Mouse (Mus musculus): ENCODE data around the gene Tuba8. TPM values are rescaled to one million over a fixed set of nuclear protein-coding genes. Genes with fewer than 3 reads are reported as not detected.

Gene Tuba8
- polyA plus RNA-seq, 1 experiment from 2014 or later = 1.0 TPM

- no peak for ATAC-seq (replicated peaks; ENCODE audit: insufficient number of reproducible peaks, low FRiP score, low TSS enrichment)
- Histone ChIP-seq H3K9ac (ENCODE audit: low read depth, low read length) (no peak overlapping the region), H3K27me3 (ENCODE audit: control insufficient read depth, insufficient read depth, low read length) (no peaks in the 10 kb centered on the region), H3K4me1 (ENCODE audit: control insufficient read depth, insufficient read depth, low read length) (no peaks in the 10 kb centered on the region), H3K36me3 (ENCODE audit: control insufficient read depth, insufficient read depth, low read length) (no peaks in the 10 kb centered on the region), H3K9me3 (replicated peaks; ENCODE audit: control insufficient read depth, low read length) (no peaks in the 10 kb centered on the region), H3K27ac (ENCODE audit: low read depth, low read length) (no peak overlapping the region), H3K4me2 (no peak overlapping the region), H3K4me3 (ENCODE audit: low read depth, low read length) (no peak overlapping the region)
- WGBS (ENCODE audit: insufficient replicate concordance) = 89% methylated on average over 7 of the region's 7 CpGs
Measured at GRCm38 (mm10) chr6:121218002-121218401, 7.5 kb downstream of the Tuba8 start.

GRCm38 (mm10) chr6:121219406-121219805, 8.9 kb downstream of the Tuba8 start:
- Histone ChIP-seq H3K27ac (ENCODE audit: low read depth, low read length) (no peak overlapping the region), H3K9me3 (replicated peaks; ENCODE audit: control insufficient read depth, low read length) (no peaks in the 10 kb centered on the region), H3K36me3 (ENCODE audit: control insufficient read depth, insufficient read depth, low read length) (no peaks in the 10 kb centered on the region), H3K9ac (ENCODE audit: low read depth, low read length) (no peak overlapping the region), H3K4me2 (no peak overlapping the region), H3K4me3 (ENCODE audit: low read depth, low read length) (no peak overlapping the region), H3K4me1 (ENCODE audit: control insufficient read depth, insufficient read depth, low read length) (no peaks in the 10 kb centered on the region), H3K27me3 (ENCODE audit: control insufficient read depth, insufficient read depth, low read length) (no peaks in the 10 kb centered on the region)
- no peak for ATAC-seq (replicated peaks; ENCODE audit: insufficient number of reproducible peaks, low FRiP score, low TSS enrichment)
- WGBS (ENCODE audit: insufficient replicate concordance) = 75% methylated on average over 4 of the region's 4 CpGs

- ATAC-seq (replicated peaks; ENCODE audit: insufficient number of reproducible peaks, low FRiP score, low TSS enrichment) = no peak
Measured at GRCm38 (mm10) chr6:121220181-121220580, 9.7 kb downstream of the Tuba8 start.

GRCm38 (mm10) chr6:121221876-121222597, 11.5 kb downstream of the Tuba8 start:
- 75% methylated on average over 8 of the region's 8 CpGs for WGBS (ENCODE audit: insufficient replicate concordance)
- Histone ChIP-seq H3K9ac (ENCODE audit: low read depth, low read length) (no peak overlapping the region), H3K36me3 (ENCODE audit: control insufficient read depth, insufficient read depth, low read length) (no peaks in the 10 kb centered on the region), H3K4me2 (no peak overlapping the region), H3K4me1 (ENCODE audit: control insufficient read depth, insufficient read depth, low read length) (no peaks in the 10 kb centered on the region), H3K9me3 (replicated peaks; ENCODE audit: control insufficient read depth, low read length) (no peaks in the 10 kb centered on the region), H3K4me3 (ENCODE audit: low read depth, low read length) (no peak overlapping the region), H3K27me3 (ENCODE audit: control insufficient read depth, insufficient read depth, low read length) (no peaks in the 10 kb centered on the region), H3K27ac (ENCODE audit: low read depth, low read length) (no peak overlapping the region)
- ATAC-seq (replicated peaks; ENCODE audit: insufficient number of reproducible peaks, low FRiP score, low TSS enrichment) = no peak

More at GRCm38 (mm10) chr6:121220181-121220580, 9.7 kb downstream of the Tuba8 start:
- H3K9ac ChIP-seq (ENCODE audit: low read depth, low read length) = no peak overlapping the region
- no peaks in the 10 kb centered on the region for H3K9me3 ChIP-seq (replicated peaks; ENCODE audit: control insufficient read depth, low read length)
- no peak overlapping the region for H3K4me2 ChIP-seq
- H3K27me3 ChIP-seq (ENCODE audit: control insufficient read depth, insufficient read depth, low read length) = no peaks in the 10 kb centered on the region
- no peak overlapping the region for H3K27ac ChIP-seq (ENCODE audit: low read depth, low read length)
- H3K4me1 ChIP-seq (ENCODE audit: control insufficient read depth, insufficient read depth, low read length) = no peaks in the 10 kb centered on the region
- H3K4me3 ChIP-seq (ENCODE audit: low read depth, low read length) = no peak overlapping the region
- WGBS (ENCODE audit: insufficient replicate concordance) = 83% methylated on average over 10 of the region's 10 CpGs
- H3K36me3 ChIP-seq (ENCODE audit: control insufficient read depth, insufficient read depth, low read length) = no peaks in the 10 kb centered on the region

GRCm38 (mm10) chr6:121223001-121223400, 12.5 kb downstream of the Tuba8 start:
- Histone ChIP-seq H3K27me3 (ENCODE audit: control insufficient read depth, insufficient read depth, low read length) (no peaks in the 10 kb centered on the region), H3K9ac (ENCODE audit: low read depth, low read length) (no peak overlapping the region), H3K36me3 (ENCODE audit: control insufficient read depth, insufficient read depth, low read length) (no peaks in the 10 kb centered on the region), H3K9me3 (replicated peaks; ENCODE audit: control insufficient read depth, low read length) (no peaks in the 10 kb centered on the region), H3K27ac (ENCODE audit: low read depth, low read length) (no peak overlapping the region), H3K4me3 (ENCODE audit: low read depth, low read length) (no peak overlapping the region), H3K4me2 (no peak overlapping the region), H3K4me1 (ENCODE audit: control insufficient read depth, insufficient read depth, low read length) (no peaks in the 10 kb centered on the region)
- 91% methylated on average over 14 of the region's 14 CpGs for WGBS (ENCODE audit: insufficient replicate concordance)
- ATAC-seq (replicated peaks; ENCODE audit: insufficient number of reproducible peaks, low FRiP score, low TSS enrichment) = no peak

- Histone ChIP-seq H3K27me3 (ENCODE audit: control insufficient read depth, insufficient read depth, low read length) (no peaks in the 10 kb centered on the region), H3K4me1 (ENCODE audit: control insufficient read depth, insufficient read depth, low read length) (no peaks in the 10 kb centered on the region), H3K36me3 (ENCODE audit: control insufficient read depth, insufficient read depth, low read length) (no peaks in the 10 kb centered on the region), H3K27ac (ENCODE audit: low read depth, low read length) (no peak overlapping the region), H3K4me2 (no peak overlapping the region), H3K9ac (ENCODE audit: low read depth, low read length) (no peak overlapping the region), H3K4me3 (ENCODE audit: low read depth, low read length) (no peak overlapping the region), H3K9me3 (replicated peaks; ENCODE audit: control insufficient read depth, low read length) (no peaks in the 10 kb centered on the region)
- WGBS (ENCODE audit: insufficient replicate concordance) = 55% methylated on average over 5 of the region's 5 CpGs
- no peak for ATAC-seq (replicated peaks; ENCODE audit: insufficient number of reproducible peaks, low FRiP score, low TSS enrichment)
Measured at GRCm38 (mm10) chr6:121224067-121224466, 13.6 kb downstream of the Tuba8 start.

- Histone ChIP-seq H3K4me2 (no peak overlapping the region), H3K27me3 (ENCODE audit: control insufficient read depth, insufficient read depth, low read length) (no peaks in the 10 kb centered on the region), H3K9me3 (replicated peaks; ENCODE audit: control insufficient read depth, low read length) (no peaks in the 10 kb centered on the region), H3K36me3 (ENCODE audit: control insufficient read depth, insufficient read depth, low read length) (no peaks in the 10 kb centered on the region), H3K27ac (ENCODE audit: low read depth, low read length) (no peak overlapping the region), H3K9ac (ENCODE audit: low read depth, low read length) (no peak overlapping the region), H3K4me3 (ENCODE audit: low read depth, low read length) (no peak overlapping the region), H3K4me1 (ENCODE audit: control insufficient read depth, insufficient read depth, low read length) (no peaks in the 10 kb centered on the region)
- ATAC-seq (replicated peaks; ENCODE audit: insufficient number of reproducible peaks, low FRiP score, low TSS enrichment) = no peak
- WGBS (ENCODE audit: insufficient replicate concordance) = 27% methylated on average over 6 of the region's 6 CpGs
Measured at GRCm38 (mm10) chr6:121224993-121225392, 14.5 kb downstream of the Tuba8 start.

GRCm38 (mm10) chr6:121226043-121226442, 15.5 kb downstream of the Tuba8 start:
- no peak for ATAC-seq (replicated peaks; ENCODE audit: insufficient number of reproducible peaks, low FRiP score, low TSS enrichment)
- H3K27me3 ChIP-seq (ENCODE audit: control insufficient read depth, insufficient read depth, low read length) = no peaks in the 10 kb centered on the region
- H3K4me3 ChIP-seq (ENCODE audit: low read depth, low read length) = no peak overlapping the region
- H3K9ac ChIP-seq (ENCODE audit: low read depth, low read length) = no peak overlapping the region
- no peak overlapping the region for H3K4me2 ChIP-seq
- H3K27ac ChIP-seq (ENCODE audit: low read depth, low read length) = no peak overlapping the region
- WGBS (ENCODE audit: insufficient replicate concordance) = 47% methylated on average over 4 of the region's 4 CpGs
- no peaks in the 10 kb centered on the region for H3K4me1 ChIP-seq (ENCODE audit: control insufficient read depth, insufficient read depth, low read length)
- H3K36me3 ChIP-seq (ENCODE audit: control insufficient read depth, insufficient read depth, low read length) = no peaks in the 10 kb centered on the region
- no peaks in the 10 kb centered on the region for H3K9me3 ChIP-seq (replicated peaks; ENCODE audit: control insufficient read depth, low read length)

- no peak for ATAC-seq (replicated peaks; ENCODE audit: insufficient number of reproducible peaks, low FRiP score, low TSS enrichment)
- WGBS (ENCODE audit: insufficient replicate concordance) = 88% methylated on average over 2 of the region's 2 CpGs
- Histone ChIP-seq H3K27ac (ENCODE audit: low read depth, low read length) (no peak overlapping the region), H3K27me3 (ENCODE audit: control insufficient read depth, insufficient read depth, low read length) (no peaks in the 10 kb centered on the region), H3K4me2 (no peak overlapping the region), H3K4me3 (ENCODE audit: low read depth, low read length) (no peak overlapping the region), H3K4me1 (ENCODE audit: control insufficient read depth, insufficient read depth, low read length) (no peaks in the 10 kb centered on the region), H3K36me3 (ENCODE audit: control insufficient read depth, insufficient read depth, low read length) (no peaks in the 10 kb centered on the region), H3K9ac (ENCODE audit: low read depth, low read length) (no peak overlapping the region), H3K9me3 (replicated peaks; ENCODE audit: control insufficient read depth, low read length) (no peaks in the 10 kb centered on the region)
Measured at GRCm38 (mm10) chr6:121226744-121227143, 16.2 kb downstream of the Tuba8 start.

Measured in heart, embryonic 11.5 days (tissue).